ENCODE assay signal across 19 mouse cellular contexts in the genomic region with DNA sequence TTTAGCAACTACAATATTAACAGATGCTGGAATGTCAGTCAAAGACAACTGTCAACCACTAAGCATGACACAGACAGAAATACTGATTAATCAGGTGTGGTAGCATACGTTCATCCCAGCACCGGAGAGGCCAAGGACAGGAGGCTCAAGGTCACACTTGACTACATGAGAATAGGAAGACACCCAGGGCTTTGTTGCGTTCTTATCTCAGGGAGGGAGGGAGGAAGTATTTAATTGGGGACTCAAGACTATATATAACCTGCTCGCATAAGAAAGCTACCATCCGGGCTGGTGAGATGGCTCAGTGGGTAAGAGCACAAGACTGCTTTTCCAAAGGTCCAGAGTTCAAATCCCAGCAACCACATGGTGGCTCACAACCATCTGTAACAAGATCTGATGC.
"Had no signal": no experiment of that assay in that cellular context is flagged by ENCODE, and none has a peak within 500 bp of the region (broad histone marks: within the 10 kb centered on the region; RNA-seq: fewer than 3 reads in every experiment).

No protein-coding gene starts in this region.

- H3K4me3 ChIP-seq: midbrain, embryonic 10.5 days; midbrain, embryonic 12.5 days; myocyte; neural tube, embryonic 13.5 days; neural tube, embryonic 15.5 days had no signal

- H3K27me3 ChIP-seq: midbrain, embryonic 12.5 days; neural tube, embryonic 13.5 days; neural tube, embryonic 15.5 days had no signal

- H3K4me2 ChIP-seq: lung, embryonic 14.5 days; midbrain, embryonic 12.5 days; neural tube, embryonic 13.5 days; neural tube, embryonic 15.5 days had no signal

- H3K9me3 ChIP-seq: midbrain, embryonic 10.5 days; midbrain, embryonic 12.5 days; neural tube, embryonic 13.5 days; neural tube, embryonic 15.5 days had no signal

- DNase-seq: lung, adult 18-20 months; lung, embryonic 14.5 days; lung, postnatal 10 days; lung, postnatal 4 days; midbrain, embryonic 14.5 days; retina, postnatal 1 day; right cerebral cortex, adult 18-20 months; right cerebral cortex, postnatal 25 days; right cerebral cortex, postnatal 4 days; spleen, adult 18-20 months; thymus, adult 18-20 months; thymus, postnatal 14 days; thymus, postnatal 36 days had no signal

- ATAC-seq: midbrain, embryonic 16.5 days had no signal

- H3K9ac ChIP-seq: lung, embryonic 14.5 days; midbrain, embryonic 12.5 days; neural tube, embryonic 13.5 days; neural tube, embryonic 15.5 days had no signal

- H3K4me1 ChIP-seq: midbrain, embryonic 10.5 days; neural tube, embryonic 13.5 days; neural tube, embryonic 15.5 days had no signal

- H3K27ac ChIP-seq: midbrain, embryonic 10.5 days; midbrain, embryonic 12.5 days; neural tube, embryonic 13.5 days; neural tube, embryonic 15.5 days had no signal
